Mouse (Mus musculus) kidney, adult 8-10 months (tissue): ENCODE results near the gene Higd1b.

Experiments used
- DNase-seq, 2 experiments: peaks; one replicate each; pipeline ENCODE4 v3.0.0; 2022

Gene Higd1b

DNA sequence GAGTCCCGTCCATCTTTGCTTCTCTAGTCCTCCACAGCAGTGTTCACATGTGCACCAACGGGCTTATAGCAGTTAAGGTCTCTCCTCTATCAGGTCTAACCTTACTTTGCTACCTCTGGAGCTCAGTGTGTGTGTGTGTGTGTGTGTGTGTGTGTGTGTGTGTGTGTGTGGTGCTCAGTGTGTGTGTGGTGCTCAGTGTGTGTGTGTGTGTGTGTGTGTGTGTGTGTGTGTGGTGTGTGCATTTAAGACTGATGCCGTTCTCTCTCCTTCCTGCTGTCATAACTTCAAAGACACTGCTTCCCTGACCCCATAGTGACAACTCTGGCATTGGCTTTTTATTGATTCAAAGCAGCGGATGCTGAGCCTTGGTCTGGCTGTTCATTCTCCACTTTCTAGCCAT lies at the start of gene Higd1b:
Higd1b (plus strand) TSS at position 301 of the 400 bp plus-strand sequence.
- no peak for DNase-seq

DNA sequence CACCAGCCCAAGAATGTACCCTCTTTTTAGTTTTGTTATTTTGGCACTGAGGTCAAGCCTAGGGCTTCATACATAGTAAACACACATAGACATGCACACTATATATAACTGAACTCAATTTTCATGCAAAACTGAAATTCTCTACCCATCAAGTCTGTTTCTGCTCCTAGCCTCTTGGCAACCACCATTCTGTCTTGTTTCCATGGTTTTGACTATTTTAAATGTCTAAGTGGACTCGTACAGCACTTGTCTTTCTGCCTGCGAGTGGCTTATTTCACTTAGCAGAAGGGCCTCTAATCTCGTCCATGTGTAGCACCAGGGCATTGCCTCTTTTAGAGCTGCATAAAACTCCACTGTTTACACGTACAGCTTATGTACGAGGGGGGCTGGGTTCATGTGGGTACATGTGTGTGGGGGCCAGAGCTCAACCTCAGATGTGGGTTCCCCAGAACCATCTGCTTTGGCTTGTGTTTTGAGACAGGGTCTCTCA lies 47.9 kb upstream of the Higd1b start:
- no peak for DNase-seq

DNA sequence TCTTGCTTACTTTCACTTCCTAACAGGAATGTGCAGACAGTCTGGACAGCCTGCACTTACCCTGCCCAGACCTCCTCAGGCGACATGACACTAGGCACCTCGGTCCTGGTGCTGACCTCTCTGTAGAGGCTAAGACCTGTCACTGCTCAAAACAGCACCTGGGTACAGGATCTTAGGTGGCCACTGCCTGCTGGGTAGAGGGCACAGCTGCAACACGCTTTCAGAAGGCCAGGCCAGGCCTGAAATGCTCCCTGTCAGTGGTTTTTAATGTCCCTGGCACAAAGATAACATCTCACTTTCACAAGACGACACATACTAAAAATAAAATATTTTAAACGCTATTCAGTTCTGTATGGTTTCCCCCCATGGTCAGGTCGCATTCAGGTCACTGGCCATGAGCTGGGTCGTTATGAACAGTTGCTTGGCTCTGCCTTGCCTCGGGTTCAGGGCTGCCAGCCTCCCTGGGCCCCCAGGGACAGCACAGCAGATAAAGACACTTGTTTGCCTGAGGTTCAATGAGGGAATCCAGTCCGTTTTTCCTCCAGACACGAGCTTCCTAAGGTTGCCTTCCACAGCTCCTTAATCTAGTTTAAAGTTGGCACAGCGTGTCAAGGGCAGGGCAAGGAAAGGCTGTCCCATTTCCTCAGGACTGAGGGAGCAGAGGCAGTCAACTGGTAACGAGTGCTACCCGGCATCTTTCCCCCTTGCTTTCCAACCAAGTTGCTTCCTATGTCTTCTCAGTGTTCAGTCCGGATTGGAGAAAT lies 43.8 kb upstream of the Higd1b start:
- DNase-seq: no peak

DNA sequence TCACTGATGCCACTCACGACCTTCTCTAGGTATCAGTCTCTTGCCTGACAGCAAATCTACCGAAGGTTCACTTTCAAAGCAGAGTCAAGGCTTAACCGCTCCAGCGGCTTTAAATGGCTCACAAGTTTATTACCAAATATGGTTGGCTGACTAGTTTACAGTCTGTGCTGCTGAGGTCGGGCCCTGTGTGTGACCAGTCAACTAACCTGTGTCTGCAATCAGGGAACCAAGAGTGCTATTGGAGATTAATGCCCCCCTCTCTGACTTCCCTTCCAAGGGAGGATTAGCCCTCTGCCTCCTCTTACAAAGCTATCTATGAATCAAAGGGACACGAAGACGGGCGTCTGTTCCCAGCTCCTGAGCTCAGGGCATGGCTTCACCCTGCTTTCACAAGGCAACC lies 41.5 kb upstream of the Higd1b start:
- no peak for DNase-seq

DNA sequence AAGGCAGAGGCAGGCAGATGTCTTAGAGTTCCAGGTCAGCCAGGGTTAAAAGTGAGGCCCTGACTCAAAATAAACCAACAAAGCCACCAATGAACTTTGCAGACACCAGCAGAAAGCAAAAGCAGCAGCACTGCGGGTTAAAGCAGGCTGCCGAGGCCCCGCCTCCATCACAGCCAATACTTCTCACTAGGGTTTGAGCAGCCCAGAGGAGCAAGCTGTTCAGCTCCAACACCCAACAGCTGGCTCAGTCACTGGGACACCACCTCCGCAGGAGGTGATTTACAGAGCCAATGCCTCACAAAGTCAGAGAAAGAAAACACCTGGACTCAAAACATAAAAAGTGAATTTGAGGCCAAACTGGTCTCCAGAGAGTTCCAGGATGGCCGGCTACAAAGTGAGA lies 32.2 kb upstream of the Higd1b start:
- DNase-seq: no peak

DNA sequence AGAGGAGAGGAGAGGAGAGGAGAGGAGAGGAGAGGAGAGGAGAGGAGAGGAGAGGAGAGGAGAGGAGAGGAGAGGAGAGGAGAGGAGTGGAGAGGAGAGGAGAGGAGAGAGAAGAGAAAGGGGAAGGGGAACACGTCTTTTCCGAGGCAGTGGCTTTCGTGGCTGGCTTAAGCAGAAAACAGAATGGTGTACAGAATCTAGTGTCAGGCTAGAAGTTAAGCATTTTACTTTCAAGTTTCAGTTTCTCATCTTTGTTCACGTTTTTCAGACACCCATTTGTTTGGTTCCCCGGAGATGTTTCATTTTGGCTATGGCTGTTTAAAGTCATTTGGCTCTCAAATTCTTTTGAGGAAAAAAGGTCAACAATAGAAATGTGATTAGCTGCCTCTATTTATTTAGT lies 27.4 kb upstream of the Higd1b start:
- DNase-seq: no peak

DNA sequence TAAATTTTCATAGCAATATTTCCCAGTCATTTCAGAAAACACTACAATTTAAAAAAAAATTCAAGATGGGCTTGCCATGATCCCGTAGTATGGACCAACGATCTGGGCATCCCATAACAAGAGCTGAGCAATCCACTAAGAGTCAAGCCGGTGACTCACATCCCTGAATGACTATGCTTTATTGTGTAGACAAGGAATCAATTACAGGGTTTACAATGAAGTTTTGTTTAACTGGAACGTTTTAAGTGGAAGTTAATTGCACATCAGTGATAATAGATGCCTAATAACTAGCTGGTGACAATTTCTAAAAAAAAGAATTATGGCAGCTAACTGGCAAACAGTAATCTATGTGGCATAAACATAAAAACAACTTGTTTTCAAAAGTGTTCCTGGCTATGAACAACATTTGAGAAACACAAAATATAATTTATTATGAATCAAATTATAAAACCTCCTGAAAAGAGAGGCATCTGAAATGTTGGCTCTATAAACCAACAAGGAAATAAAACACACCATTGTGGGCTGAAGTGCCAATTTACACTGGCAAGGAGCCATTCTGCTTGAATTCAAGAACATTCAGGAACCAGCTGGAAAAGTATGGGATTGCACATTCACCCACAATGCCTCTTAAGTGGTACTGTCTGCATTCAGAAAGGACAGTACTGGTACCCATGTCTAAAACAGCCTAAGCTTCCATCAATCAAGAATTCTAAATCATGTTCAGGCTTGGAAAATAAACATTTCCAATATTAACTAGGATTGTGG lies 24.7 kb upstream of the Higd1b start:
- no peak for DNase-seq

DNA sequence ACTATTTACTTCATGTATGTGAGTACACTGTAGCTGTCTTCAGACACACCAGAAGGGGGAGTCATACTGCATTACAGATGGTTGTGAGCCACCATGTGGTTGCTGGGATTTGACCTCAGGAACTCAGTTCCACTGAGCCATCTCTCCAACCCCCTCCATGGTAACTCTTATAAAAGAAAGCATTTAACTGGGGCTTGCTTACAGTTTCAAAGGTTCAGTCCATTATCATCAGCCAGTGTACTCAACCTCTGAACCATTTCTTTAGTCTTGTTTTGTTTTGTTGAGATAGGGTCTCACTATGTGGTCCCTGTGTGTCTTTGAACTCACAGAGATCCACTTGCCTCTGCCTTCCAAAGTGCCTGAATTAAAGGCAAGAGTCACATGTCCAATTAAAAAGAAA lies 20.8 kb upstream of the Higd1b start:
- no peak for DNase-seq

DNA sequence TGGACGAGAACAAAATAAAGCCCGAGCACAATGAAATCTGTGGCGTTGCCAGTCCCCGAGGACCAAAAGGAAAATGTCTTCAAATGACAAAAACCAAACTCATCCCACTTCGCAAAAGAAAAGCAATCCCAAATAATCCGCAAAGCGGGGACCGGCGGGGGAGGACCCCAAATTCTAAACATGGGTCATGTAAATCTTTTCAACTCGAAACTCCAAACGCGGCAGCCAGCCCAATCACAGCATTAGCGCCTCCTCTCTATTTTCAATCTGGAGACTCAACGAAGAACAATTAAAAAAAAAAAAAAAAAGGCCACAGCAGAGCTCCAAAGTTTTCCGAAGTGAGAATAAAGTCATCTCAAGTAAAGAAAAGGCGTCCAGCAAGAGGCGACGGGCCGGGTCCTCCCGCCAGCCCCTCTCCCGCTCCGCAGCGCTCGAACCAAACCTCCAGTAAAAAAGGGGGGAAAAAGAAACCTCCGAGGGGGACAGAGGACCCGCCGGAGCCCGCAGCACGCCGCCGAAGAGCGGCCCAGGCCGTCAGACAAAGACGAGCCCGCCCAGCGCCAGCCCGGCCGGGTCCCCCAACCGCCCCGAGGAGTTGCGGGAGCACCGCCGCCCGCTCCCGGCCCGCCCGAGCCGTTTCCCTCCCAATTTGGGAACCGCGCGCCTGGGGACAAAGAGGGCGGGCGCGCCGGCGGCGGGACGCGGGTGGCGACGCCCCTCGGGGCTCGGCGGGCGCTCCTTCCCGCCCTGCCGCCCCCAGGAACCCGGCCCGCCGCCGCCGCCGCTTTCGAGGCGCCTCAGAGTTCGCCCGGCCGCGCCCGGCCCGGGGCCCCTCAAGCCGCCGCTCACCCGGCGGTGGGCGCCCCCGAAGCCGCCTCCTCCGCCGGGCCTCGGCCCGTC lies 17.3 kb upstream of the Higd1b start:
- peak in 1 of 2 experiments; percentile 12 for DNase-seq

DNA sequence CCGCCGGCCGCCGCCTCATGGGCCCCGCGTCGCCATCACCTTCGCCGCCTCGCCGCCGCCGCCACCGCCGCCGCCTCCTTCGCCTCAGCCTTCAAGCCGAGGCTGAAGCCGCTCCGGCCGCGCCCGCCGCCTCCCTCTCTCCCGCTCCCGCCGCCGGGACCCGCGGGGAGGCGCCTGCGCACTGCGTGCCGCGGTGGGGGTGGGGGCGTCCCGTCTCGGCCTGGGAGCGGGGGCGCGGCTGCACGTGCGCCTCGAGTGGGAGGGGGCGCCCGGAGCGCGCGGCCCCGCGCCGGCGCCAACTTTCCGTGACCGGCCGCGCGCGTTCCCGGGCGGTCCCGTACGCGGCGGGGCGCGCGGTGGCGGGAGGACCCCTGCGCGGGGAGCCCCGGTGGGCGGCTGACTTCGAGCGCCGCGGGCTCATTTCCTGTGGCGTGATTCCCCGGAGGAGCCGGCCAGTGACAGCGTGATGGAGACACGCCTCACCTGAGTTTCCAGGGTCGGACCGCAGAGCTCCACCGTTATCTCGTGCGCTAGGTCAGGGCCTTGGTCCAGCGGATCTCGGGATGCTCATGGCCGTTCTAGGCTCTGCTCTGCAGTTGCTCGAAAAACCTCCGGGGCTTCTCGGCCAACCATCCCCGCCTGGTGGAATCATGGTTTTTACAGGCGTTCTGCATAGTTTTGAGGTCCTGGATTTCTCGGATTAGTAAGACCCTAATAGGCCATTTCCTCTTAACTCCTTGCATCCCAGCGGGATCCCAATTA lies 16.4 kb upstream of the Higd1b start, which contains the start of gene Gjc1:
Gjc1 (minus strand) TSS at position 680 of the 762 bp plus-strand sequence.
- peak in 1 of 2 experiments; percentile 36 for DNase-seq

DNA sequence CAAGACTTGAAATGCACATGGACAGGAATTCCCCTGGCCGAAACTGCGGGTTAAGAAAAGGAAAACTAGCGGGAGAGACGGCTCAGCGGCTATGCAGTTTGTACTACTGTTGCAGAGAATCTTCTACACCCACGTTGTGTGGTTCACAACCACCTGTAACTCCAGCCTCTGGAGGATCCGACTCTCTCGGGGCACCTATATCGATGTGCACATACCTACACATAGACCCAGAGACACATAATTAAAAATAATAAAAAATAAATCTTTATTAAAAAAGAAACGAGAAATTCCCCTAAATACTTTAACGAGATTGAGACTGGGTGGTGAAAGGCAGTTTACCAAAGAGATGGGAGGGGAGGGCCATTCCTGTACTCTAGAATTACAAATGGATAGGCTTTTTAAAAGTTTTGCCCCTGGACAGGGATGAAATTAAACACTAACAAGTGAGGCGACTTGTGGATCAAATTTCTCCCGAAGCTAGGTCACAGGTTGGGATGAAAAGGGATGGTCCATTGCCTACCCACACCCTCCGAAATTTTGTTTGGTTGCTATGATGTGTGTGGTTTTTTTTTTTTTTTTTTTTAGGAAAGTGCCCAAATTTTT lies 15.8 kb upstream of the Higd1b start:
- DNase-seq: no peak

DNA sequence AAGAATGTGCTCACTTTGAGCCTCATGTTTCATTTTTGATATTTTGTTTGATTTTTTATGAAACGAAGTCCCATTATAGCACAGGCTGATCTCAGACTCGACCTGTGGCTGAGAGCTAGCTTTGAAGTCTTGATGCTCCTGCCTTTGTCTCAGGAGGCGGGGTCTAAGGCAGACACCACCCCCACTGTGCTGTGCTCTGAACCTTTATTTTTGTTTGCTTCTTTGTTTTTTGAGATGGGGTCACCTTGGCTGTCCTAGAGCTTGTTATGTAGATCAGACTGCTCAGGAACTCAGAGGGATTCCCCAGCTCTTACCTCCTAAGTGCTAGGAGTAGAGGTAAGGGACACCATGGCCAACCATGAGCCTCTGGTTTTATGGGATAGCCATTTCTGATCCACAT lies 15.2 kb upstream of the Higd1b start:
- DNase-seq: no peak

DNA sequence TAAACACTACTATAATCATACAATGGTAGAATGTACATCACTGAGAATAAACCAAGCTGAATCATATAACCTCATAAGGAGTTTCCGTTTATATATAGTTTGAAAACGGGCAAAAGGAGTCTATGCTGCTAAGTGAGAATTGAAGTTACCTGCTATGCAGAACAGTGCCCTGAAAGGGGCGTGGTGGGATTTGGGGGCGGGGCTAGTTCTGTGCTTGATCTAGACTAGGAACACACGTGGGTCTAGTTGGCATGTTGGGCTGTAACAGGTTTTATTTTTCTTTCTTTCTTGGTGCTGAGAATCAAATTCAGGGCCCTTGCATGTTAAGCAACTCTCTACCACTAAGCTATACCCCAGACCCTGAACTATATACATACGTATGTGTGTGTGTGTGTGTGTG lies 14.4 kb upstream of the Higd1b start:
- DNase-seq: no peak

DNA sequence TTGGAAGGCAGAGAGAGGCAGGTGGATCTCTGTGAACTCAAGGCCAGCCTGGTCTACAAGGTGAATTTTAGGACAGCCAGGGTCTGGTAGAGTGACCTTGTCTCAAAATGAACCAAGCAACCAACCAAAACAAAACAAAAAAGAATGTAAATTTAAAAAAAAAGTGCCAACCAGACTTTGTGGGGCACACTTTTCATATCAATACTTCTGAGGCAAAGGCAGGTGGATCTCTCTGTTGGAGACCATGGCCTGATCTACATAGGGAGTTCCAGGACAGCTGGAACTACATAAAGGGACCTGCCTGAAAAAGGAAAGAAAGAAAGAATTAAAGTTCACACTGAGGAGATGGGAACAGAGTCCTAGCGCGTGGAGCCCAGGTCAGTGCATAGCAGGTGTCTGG lies 9.2 kb upstream of the Higd1b start:
- DNase-seq: no peak

DNA sequence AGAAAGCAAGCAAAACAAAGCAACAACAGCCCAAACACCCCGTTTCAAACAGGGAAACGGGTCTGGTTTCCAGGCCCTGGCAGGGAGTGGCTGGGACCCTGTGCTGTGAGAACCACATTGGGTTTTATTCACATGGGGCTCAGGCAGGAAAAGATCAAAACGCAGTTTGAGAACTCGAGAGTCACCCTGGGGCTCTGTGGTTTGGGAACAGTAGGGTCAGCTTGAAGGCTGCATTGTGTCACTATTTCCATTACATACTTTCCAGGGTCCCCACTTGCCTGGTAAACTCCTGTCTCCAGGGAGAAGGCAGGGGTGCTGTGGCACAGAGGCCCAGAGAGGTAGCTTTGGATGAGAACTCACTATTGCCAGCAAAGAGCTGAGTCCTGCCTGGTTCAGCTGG lies 8.6 kb upstream of the Higd1b start:
- no peak for DNase-seq

DNA sequence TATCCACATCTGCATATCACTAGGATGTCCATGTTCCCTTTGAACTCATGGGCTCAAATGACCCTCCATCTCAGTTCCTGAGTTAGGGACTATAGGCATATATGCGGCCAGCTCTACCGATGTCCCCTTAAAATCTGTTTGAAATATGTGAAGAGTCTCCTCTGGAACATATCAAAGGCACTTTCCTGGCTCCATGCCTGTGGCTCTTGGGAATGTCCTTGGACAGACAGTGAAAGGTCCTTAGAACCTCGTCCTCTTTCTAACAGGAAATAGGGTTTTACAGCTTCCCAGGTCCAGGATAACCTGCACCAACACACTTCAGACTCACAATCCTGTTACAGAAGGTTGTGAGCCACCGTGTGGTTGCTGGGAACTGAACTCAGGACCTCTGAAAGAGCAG lies 5.4 kb upstream of the Higd1b start:
- DNase-seq: no peak

DNA sequence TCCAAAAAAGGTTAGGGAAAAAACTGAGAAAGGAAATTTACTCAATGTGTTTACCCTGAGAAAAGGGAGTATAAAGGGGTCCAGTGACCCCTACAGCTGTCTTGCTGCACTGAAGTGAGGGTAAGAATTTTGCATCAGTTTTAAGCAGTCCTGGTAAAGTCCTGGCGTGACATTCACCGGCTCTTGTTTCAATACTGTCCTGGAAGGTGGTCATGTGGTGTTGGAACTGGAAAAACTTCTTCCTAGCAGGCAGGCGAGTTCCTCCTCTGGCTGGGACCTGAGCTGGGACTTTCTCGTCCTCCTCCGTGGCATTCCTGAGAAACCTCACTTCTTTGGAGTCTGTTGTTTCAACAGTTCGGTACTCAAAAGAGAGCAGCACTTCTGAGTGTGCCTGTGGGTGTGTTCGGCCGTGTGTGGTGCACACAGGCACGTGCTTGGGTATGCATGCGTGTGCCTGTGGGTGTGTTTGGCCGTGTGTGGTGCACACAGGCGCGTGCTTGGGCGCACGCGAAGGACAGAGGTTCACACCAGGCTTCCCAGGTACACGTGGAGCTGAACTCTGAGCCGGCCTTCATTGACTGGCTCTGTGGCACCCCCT lies 2.9 kb upstream of the Higd1b start:
- DNase-seq: no peak

DNA sequence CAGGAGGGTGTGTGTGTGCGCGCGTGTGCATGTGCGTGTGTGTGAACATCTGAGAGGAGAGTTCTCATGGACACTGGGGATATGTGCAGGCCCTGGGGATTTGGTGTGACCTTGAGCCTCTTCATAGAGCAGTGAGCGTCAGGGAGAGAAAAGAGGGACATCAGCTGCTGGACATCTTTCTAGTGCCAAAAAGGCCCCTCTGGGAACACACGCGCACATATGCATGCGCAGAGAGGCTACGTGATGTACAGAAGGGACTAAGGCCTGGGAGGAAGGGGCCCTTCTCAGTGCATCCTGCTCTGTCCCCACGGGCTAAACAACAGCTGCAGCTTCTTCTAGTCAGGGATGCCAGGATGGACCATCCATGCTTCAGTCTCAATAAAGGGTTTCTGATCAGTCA lies 1.4 kb upstream of the Higd1b start:
- DNase-seq: no peak

DNA sequence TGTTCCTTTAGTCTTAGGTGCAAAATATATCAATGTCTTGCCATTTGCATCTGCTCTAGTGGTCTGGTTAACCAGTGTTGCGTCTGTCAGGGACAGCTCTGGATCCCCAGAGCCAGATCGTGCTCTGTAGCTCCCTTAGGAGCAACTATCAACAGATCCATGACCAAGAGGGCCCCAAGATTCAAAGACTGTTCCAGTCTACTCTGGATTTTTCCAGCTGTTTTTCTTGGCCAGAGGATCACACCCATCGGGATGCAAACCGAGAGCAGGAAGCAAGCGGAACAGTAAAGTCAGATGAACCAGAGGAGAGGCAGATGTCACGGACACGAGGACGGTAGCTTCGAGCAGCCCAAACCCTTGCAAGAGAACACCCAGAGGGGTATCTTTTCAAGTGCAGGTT lies 497 bp downstream of the Higd1b start:
- DNase-seq: no peak

DNA sequence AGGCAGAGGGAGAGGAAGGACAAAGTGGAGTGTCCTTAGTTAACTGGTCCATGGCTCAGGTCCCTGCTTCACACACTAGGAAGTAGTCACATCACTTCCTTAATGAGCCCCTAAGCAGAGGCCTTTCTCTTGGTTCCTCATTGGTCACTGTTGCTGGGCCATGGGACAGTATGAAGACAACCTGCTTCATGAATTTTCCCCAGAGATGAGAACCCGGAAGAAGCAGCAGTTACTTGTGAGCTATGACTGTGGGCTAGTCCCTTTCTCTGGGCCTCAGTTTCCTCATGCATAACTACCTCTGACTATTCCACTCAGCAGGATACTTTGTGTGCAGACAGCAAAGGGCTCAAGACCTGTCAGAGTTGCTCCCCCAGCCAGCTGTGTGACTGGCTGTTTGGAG lies 1.7 kb downstream of the Higd1b start:
- no peak for DNase-seq

DNA sequence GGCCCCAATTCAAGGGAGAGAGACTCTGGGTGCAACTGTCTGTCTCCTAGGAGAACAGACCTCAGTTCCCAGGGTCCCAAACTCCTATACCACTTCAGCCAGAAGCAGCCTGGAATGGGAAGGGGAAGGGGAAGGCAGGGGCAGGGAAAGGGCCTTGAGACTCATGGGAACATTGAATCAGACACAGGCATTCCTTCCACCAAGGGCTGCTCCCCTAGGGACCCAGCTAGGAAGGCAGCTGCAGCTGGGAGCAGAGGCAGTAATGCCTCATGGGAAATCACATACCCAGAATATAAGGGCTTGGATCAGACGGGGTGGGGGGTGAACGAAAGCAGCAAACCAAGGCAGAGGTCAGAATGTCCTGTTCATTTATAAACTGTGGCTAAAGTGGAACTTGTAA lies 2.5 kb downstream of the Higd1b start:
- no peak for DNase-seq
